Mouse (Mus musculus) hindlimb bud, embryonic 11.5 days (tissue): Measurements from ENCODE around the gene Gpc6.

Source experiments
- DNase-seq: peaks from one replicate; pipeline ENCODE4 v3.0.0-alpha.2; 2012; ENCODE audit warnings: low read depth, low spot score; ENCODE audit errors: extremely low spot score

The Gpc6 gene

GRCm38 (mm10) chr14:117778538-117779413 is 853.7 kb downstream of the Gpc6 start:
- DNase-seq, result no peak

GRCm38 (mm10) chr14:117781724-117782123 is 856.6 kb downstream of the Gpc6 start:
- peak; percentile 53 for DNase-seq

GRCm38 (mm10) chr14:117783671-117784262 is 858.7 kb downstream of the Gpc6 start:
- DNase-seq, result no peak

GRCm38 (mm10) chr14:117784960-117785359 is 859.8 kb downstream of the Gpc6 start:
- no peak for DNase-seq

- DNase-seq, result no peak
Measured at GRCm38 (mm10) chr14:117785507-117786085, 860.5 kb downstream of the Gpc6 start.

GRCm38 (mm10) chr14:117786647-117787046 is 861.5 kb downstream of the Gpc6 start:
- DNase-seq, result no peak

- no peak for DNase-seq
Measured at GRCm38 (mm10) chr14:117794874-117795273, 869.8 kb downstream of the Gpc6 start.

GRCm38 (mm10) chr14:117796661-117797060 is 871.5 kb downstream of the Gpc6 start:
- DNase-seq, result no peak

GRCm38 (mm10) chr14:117800399-117800798 is 875.3 kb downstream of the Gpc6 start:
- no peak for DNase-seq

GRCm38 (mm10) chr14:117807846-117808245 is 882.7 kb downstream of the Gpc6 start:
- DNase-seq, result no peak

GRCm38 (mm10) chr14:117808326-117808725 is 883.2 kb downstream of the Gpc6 start:
- no peak for DNase-seq

- DNase-seq, result no peak
Measured at GRCm38 (mm10) chr14:117810321-117811270, 885.5 kb downstream of the Gpc6 start.

GRCm38 (mm10) chr14:117813473-117813872 is 888.4 kb downstream of the Gpc6 start:
- no peak for DNase-seq

- no peak for DNase-seq
Measured at GRCm38 (mm10) chr14:117816008-117816407, 890.9 kb downstream of the Gpc6 start.

GRCm38 (mm10) chr14:117816706-117817105 is 891.6 kb downstream of the Gpc6 start:
- no peak for DNase-seq

- no peak for DNase-seq
Measured at GRCm38 (mm10) chr14:117817196-117817595, 892.1 kb downstream of the Gpc6 start.

GRCm38 (mm10) chr14:117824491-117824890 is 899.4 kb downstream of the Gpc6 start:
- no peak for DNase-seq

- no peak for DNase-seq
Measured at GRCm38 (mm10) chr14:117826294-117827046, 901.4 kb downstream of the Gpc6 start.

GRCm38 (mm10) chr14:117831267-117831666 is 906.2 kb downstream of the Gpc6 start:
- DNase-seq, result no peak

- DNase-seq, result no peak
Measured at GRCm38 (mm10) chr14:117831731-117832130, 906.6 kb downstream of the Gpc6 start.
